Mouse (Mus musculus): ENCODE data around the gene Wbp2nl. TPM values are rescaled to one million over a fixed set of nuclear protein-coding genes. Genes with fewer than 3 reads are reported as not detected.

Wbp2nl gene
- total and polyA plus RNA-seq, 3 experiments, result not detected

DNA sequence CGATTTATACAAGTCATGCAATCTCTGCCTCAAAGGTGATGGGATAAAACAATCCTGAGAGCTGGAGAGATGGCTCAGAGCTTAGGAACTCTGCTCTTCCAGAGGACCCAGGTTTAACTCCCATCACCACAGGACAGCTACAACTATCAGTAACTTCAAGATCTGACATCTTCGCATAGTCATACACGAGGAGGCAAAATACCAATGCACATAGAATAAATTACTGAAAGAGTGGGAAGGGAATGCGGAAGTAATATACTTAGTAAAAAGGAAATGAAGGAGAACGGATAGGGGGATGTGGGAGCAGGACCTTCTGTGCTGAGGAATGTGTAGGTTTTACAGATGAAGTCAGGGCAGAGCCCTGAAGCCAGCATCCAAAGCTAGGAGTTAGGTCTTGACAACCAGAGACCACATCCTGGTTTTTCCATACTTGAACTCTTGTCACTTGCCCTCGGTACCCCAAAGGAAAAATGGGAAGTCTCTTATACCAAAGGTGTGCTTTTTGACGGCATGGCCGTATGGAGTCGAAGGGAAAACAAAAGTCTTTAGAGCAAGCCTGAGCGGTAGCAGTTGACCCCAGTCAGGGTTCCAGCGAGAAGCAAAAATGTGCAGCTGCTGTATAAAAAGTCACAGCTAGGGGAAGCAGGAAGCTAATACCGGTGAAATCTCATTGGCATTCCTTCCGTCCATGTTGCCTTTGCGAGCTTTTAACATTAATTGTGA is 48.0 kb downstream of the Wbp2nl start:
- dilution Hi-C loops (cut with MboI; ENCODE audit: extremely low pct_ligation_motif_present, extremely low pct_unique_long_range_greater_than_20kb, low sequenced_read_pairs) (no loop called here), in situ Hi-C loops (cut with MboI; ENCODE audit: low pct_ligation_motif_present, low pct_unique_long_range_greater_than_20kb, low sequenced_read_pairs) (no loop called here)
- Histone ChIP-seq H3K27me3 (replicated peaks) (peaks cover 13% of the 10 kb centered on the region), H3K4me3 (replicated peaks in 1 of 3; ENCODE audit: low read depth in 2 of 3, low read length in 2 of 3, poor library complexity in 1 of 3) (peak overlapping the region; percentile 58 to 81 (median 71)), H3K27ac (ENCODE audit: insufficient read depth, low read depth) (no peak overlapping the region; the same call in 1 of the 2 replicates), H3K36me3 (replicated peaks in 1 of 2; ENCODE audit: control insufficient read depth in 1 of 2, insufficient read depth in 1 of 2, low read length in 1 of 2) (peaks cover 29 to 38% of the 10 kb centered on the region in 2 experiments), H3K4me2 (ENCODE audit: insufficient read depth, low read depth, poor library complexity, severe bottlenecking) (peak overlapping the region; percentile 96), H3K9me3 (replicated peaks; ENCODE audit: low read length) (no peaks in the 10 kb centered on the region), H3K4me1 (ENCODE audit: control insufficient read depth in 1 of 2, insufficient read depth in 2 of 2) (peaks cover 14 to 29% of the 10 kb centered on the region in 2 experiments), H3K79me2 (replicated peaks; ENCODE audit: control insufficient read depth, extremely low read depth, insufficient read depth, poor library complexity, severe bottlenecking) (peaks cover 19% of the 10 kb centered on the region), H3K9ac (ENCODE audit: insufficient read depth, low read depth) (peak overlapping the region; percentile 85)
- DNase-seq (ENCODE audit: extremely low read depth), result no peak
- TF ChIP-seq ELF1 (IDR thresholded peaks at IDR 0.05; ENCODE audit: low read depth, low read length), result peak; percentile 43
- TF ChIP-seq CHD2 (IDR thresholded peaks at IDR 0.05; ENCODE audit: low read length), result 0 out of 2 replicates have a peak, but pooled peaks have one; percentile 11
- no peak for TF ChIP-seq USF2 (conservative IDR thresholded peaks at IDR 0.05; ENCODE audit: low read depth, low read length)
- no peak for TF ChIP-seq CTCF (conservative IDR thresholded peaks at IDR 0.05 in 1 of 2, IDR thresholded peaks at IDR 0.05 in 1 of 2; ENCODE audit: low read depth in 2 of 2, low read length in 2 of 2)
- TF ChIP-seq CHD1 (IDR thresholded peaks at IDR 0.05; ENCODE audit: low read depth, low read length), result no peak
- TF ChIP-seq EP300 (IDR thresholded peaks at IDR 0.05; ENCODE audit: low read length), result no peak
- TF ChIP-seq SIN3A (IDR thresholded peaks at IDR 0.05; ENCODE audit: low read length), result peak; percentile 13; the same call in 1 of the 2 replicates
- TF ChIP-seq GABPA (IDR thresholded peaks at IDR 0.05; ENCODE audit: insufficient replicate concordance, low read depth, low read length), result no peak
- TF ChIP-seq NRF1 (IDR thresholded peaks at IDR 0.05; ENCODE audit: low read depth, low read length), result no peak
- no peak for TF ChIP-seq IRF4 (IDR thresholded peaks at IDR 0.05; ENCODE audit: low read depth, low read length)
- TF ChIP-seq HCFC1 (IDR thresholded peaks at IDR 0.05; ENCODE audit: low read depth, low read length), result no peak
- no peak for TF ChIP-seq ZNF384 (IDR thresholded peaks at IDR 0.05; ENCODE audit: low read depth, low read length)
- no peak for TF ChIP-seq MAFK (IDR thresholded peaks at IDR 0.05; ENCODE audit: insufficient replicate concordance, low read length)
- no peak for TF ChIP-seq JUN (IDR thresholded peaks at IDR 0.05; ENCODE audit: insufficient read depth, low read depth, low read length)
- no peak for TF ChIP-seq BHLHE40 (IDR thresholded peaks at IDR 0.05; ENCODE audit: low read depth, low read length)
- no peak for TF ChIP-seq MAX (IDR thresholded peaks at IDR 0.05; ENCODE audit: low read length)
- TF ChIP-seq RAD21 (IDR thresholded peaks at IDR 0.05; ENCODE audit: low read depth, low read length), result no peak

DNA sequence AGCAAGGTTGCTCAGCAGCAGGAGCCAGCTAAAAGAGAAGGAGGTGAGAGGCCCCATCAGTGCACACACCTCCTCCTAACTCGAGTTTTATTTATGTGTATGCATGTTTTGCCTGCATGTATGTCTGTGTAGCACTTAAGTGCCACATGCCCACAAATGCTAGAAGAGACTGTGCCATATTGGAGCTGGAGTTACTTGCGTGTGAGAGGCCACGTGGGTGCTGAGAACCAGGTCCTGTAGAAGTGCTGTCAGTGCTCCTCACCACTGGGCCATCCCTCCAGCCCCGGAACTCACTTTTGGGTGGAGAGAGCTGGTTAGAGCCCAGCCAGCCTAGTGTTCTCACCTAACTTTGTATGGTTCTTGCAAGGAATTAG is 48.5 kb downstream of the Wbp2nl start:
- peak; percentile 45; the same call in 1 of the 2 replicates for TF ChIP-seq MAX (IDR thresholded peaks at IDR 0.05; ENCODE audit: low read length)
- no peak for TF ChIP-seq KAT2A (IDR thresholded peaks at IDR 0.05; ENCODE audit: insufficient replicate concordance, low read length)
- no peak for TF ChIP-seq ZC3H11A (IDR thresholded peaks at IDR 0.05; ENCODE audit: low read depth, low read length)
- peak; percentile 48; the same call in 1 of the 2 replicates for TF ChIP-seq SIN3A (IDR thresholded peaks at IDR 0.05; ENCODE audit: low read length)
- TF ChIP-seq BHLHE40 (IDR thresholded peaks at IDR 0.05; ENCODE audit: low read depth, low read length), result no peak
- no peak for TF ChIP-seq ZMIZ1 (IDR thresholded peaks at IDR 0.05; ENCODE audit: low read depth, low read length)
- peak; percentile 81 for TF ChIP-seq MXI1 (IDR thresholded peaks at IDR 0.05; ENCODE audit: low read depth, low read length)
- no peak for TF ChIP-seq USF1 (IDR thresholded peaks at IDR 0.05; ENCODE audit: low read depth, low read length)
- TF ChIP-seq MEF2A (IDR thresholded peaks at IDR 0.05; ENCODE audit: borderline replicate concordance, low read depth, low read length), result no peak
- no peak for TF ChIP-seq GABPA (IDR thresholded peaks at IDR 0.05; ENCODE audit: insufficient replicate concordance, low read depth, low read length)
- TF ChIP-seq MYC (IDR thresholded peaks at IDR 0.05; ENCODE audit: low read depth, low read length), result peak; percentile 74
- Histone ChIP-seq H3K27ac (ENCODE audit: insufficient read depth, low read depth) (peak overlapping the region; percentile 19), H3K4me2 (ENCODE audit: insufficient read depth, low read depth, poor library complexity, severe bottlenecking) (peak overlapping the region; percentile 96), H3K4me1 (ENCODE audit: control insufficient read depth in 1 of 2, insufficient read depth in 2 of 2) (peaks cover 14 to 34% of the 10 kb centered on the region in 2 experiments), H3K4me3 (replicated peaks in 1 of 3; ENCODE audit: low read depth in 2 of 3, low read length in 2 of 3, poor library complexity in 1 of 3) (peak overlapping the region; percentile 58 to 81 (median 71)), H3K9me3 (replicated peaks; ENCODE audit: low read length) (no peaks in the 10 kb centered on the region), H3K9ac (ENCODE audit: insufficient read depth, low read depth) (peak overlapping the region; percentile 85), H3K79me2 (replicated peaks; ENCODE audit: control insufficient read depth, extremely low read depth, insufficient read depth, poor library complexity, severe bottlenecking) (peaks cover 19% of the 10 kb centered on the region), H3K27me3 (replicated peaks) (peaks cover 8% of the 10 kb centered on the region), H3K36me3 (replicated peaks in 1 of 2; ENCODE audit: control insufficient read depth in 1 of 2, insufficient read depth in 1 of 2, low read length in 1 of 2) (peaks cover 29 to 42% of the 10 kb centered on the region in 2 experiments)
- DNase-seq (ENCODE audit: extremely low read depth), result no peak
- in situ Hi-C loops (cut with MboI; ENCODE audit: low pct_ligation_motif_present, low pct_unique_long_range_greater_than_20kb, low sequenced_read_pairs) (no loop called here), dilution Hi-C loops (cut with MboI; ENCODE audit: extremely low pct_ligation_motif_present, extremely low pct_unique_long_range_greater_than_20kb, low sequenced_read_pairs) (no loop called here)
